Mouse (Mus musculus) intestine, embryonic 16.5 days (tissue): Measurements from ENCODE around the gene Cenpt. TPM values are rescaled to one million over a fixed set of nuclear protein-coding genes. Genes with fewer than 3 reads are reported as not detected.

Experiments
- ATAC-seq: fragments of 200-750 bp; cut with Nextera tagmentation; 2 replicates; pipeline ENCODE4 v1.8.0; 2017; ENCODE audit warnings: moderate TSS enrichment, moderate library complexity
- H3K27ac ChIP-seq: fragments of 300-500 bp; sonication (generic); 2 replicates; pipeline ENCODE4 v1.5.1; 2014; ENCODE audit warnings: mild to moderate bottlenecking, low read length
- H3K27me3 ChIP-seq: fragments of 300-500 bp; sonication (generic); replicated peaks from 2 replicates; pipeline ENCODE4 v1.6.1; 2014; ENCODE audit warnings: low read length, control low read depth, mixed read lengths; ENCODE audit not compliant: control insufficient read depth, insufficient read depth
- H3K36me3 ChIP-seq: fragments of 300-500 bp; sonication (generic); 2 replicates; pipeline ENCODE4 v1.6.1; 2014; ENCODE audit warnings: low read length, control low read depth; ENCODE audit not compliant: control insufficient read depth, insufficient read depth
- H3K4me1 ChIP-seq: fragments of 300-500 bp; sonication (generic); 2 replicates; pipeline ENCODE4 v1.6.1; 2014; ENCODE audit warnings: low read length, control low read depth, mixed read lengths; ENCODE audit not compliant: control insufficient read depth, insufficient read depth
- H3K4me2 ChIP-seq: fragments of 300-500 bp; sonication (generic); 2 replicates; pipeline ENCODE4 v1.6.1; 2014; ENCODE audit warnings: low read depth, low read length, control low read depth
- H3K4me3 ChIP-seq: fragments of 300-500 bp; sonication (generic); 2 replicates; pipeline ENCODE4 v1.5.1; 2014; ENCODE audit warnings: mild to moderate bottlenecking, low read length
- H3K9ac ChIP-seq: fragments of 300-500 bp; sonication (generic); 2 replicates; pipeline ENCODE4 v1.6.1; 2014; ENCODE audit warnings: low read depth, low read length
- H3K9me3 ChIP-seq: fragments of 300-500 bp; sonication (generic); 2 replicates; pipeline ENCODE4 v1.6.1; 2016; ENCODE audit warnings: low read length, control low read depth; ENCODE audit not compliant: control insufficient read depth
- WGBS: fragments of 180-500 bp; shearing (Covaris S2); extraction: QIAGEN DNeasy Blood & Tissue Kit; methylation state at CpG from one replicate; pipeline ENCODE4 v1.1.7; 2014; 5-methylcytosine and 5-hydroxymethylcytosine counted together
- polyA plus RNA-seq: library from polyadenylated mRNA; unstranded; fragments of >200 nt; fragmentation: Nextera tagmentation; extraction: Ambion mirVana; gene quantifications from 2 replicates; pipeline ENCODE4 v1.2.1, GENCODE M21; 2015

Cenpt gene
- 25.5 and 28.9 TPM in 2 replicates for polyA plus RNA-seq

DNA sequence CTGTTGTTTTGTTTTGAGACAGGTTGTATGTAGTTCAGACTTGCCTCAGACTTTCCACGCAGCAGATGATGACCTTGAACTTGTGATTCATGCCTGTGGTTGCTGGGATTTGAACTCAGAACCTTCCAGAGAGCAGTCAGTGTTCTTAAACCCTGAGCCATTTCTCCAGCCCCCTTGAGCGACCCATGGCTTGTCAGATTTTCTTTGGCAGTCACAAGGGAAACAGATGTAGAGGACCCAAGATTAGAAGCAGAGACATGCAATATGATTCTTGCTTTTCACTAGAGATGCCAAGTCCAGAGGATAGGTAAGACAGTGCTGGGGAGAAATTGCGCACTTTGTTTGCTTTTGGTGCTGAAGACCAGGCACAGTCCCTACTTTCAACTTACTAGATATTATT lies at the start of gene Cenpt:
Cenpt (minus strand) TSS at position 101 of the 400 bp plus-strand sequence.
- 89% methylated on average over 3 of the region's 3 CpGs for WGBS
- Histone ChIP-seq H3K4me2 (no peak within 1 kb of the TSS), H3K27ac (no peak within 1 kb of the TSS), H3K4me3 (no peak within 1 kb of the TSS), H3K4me1 (peaks cover 27% of the 10 kb centered on the region), H3K9me3 (no peaks in the 10 kb centered on the region), H3K27me3 (no peaks in the 10 kb centered on the region), H3K9ac (no peak within 1 kb of the TSS), H3K36me3 (peaks cover 6% of the 10 kb centered on the region)
- ATAC-seq: no peak

DNA sequence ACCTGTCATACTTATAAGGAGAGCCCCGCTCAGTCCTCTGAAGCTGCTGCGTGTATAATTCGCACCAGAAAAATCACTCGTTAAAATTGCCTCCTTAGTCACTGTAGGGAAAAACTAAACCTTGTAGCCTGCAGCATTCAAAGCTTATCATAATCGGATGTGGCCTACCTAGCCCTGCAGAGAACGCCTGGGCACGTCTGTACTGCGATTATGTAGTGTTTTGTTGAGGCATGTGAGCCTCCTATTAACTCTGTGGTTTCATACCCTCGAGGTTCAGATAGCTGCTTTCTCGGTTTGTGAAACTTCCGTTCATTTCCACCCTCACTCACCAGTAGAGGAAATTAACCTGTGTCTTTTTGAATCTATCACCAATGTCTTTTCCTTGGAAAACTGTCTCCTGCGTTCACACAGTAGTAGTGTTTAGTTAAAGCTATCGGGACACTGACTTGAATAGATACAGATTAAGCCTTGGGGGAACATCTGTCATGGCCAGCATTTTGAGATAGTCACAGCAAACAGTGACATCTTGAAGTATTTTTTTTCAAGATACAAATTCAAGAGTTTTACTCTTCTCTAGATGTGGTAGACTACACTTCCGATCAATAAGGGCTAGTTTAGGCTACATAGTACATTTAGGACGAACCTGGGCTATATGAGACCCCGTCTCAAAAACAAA lies 48.0 kb upstream of the Cenpt start:
- peak overlapping the region; percentile 89 for H3K27ac ChIP-seq
- H3K36me3 ChIP-seq: no peaks in the 10 kb centered on the region
- H3K4me3 ChIP-seq: peak overlapping the region; percentile 96
- H3K27me3 ChIP-seq: no peaks in the 10 kb centered on the region
- peak; percentile 13; the same call in 1 of the 2 replicates for ATAC-seq
- H3K9me3 ChIP-seq: no peaks in the 10 kb centered on the region
- peaks cover 9% of the 10 kb centered on the region for H3K4me1 ChIP-seq
- H3K4me2 ChIP-seq: peak overlapping the region; percentile 82
- WGBS: 30% methylated on average over 16 of the region's 16 CpGs
- peak overlapping the region; percentile 99 for H3K9ac ChIP-seq

DNA sequence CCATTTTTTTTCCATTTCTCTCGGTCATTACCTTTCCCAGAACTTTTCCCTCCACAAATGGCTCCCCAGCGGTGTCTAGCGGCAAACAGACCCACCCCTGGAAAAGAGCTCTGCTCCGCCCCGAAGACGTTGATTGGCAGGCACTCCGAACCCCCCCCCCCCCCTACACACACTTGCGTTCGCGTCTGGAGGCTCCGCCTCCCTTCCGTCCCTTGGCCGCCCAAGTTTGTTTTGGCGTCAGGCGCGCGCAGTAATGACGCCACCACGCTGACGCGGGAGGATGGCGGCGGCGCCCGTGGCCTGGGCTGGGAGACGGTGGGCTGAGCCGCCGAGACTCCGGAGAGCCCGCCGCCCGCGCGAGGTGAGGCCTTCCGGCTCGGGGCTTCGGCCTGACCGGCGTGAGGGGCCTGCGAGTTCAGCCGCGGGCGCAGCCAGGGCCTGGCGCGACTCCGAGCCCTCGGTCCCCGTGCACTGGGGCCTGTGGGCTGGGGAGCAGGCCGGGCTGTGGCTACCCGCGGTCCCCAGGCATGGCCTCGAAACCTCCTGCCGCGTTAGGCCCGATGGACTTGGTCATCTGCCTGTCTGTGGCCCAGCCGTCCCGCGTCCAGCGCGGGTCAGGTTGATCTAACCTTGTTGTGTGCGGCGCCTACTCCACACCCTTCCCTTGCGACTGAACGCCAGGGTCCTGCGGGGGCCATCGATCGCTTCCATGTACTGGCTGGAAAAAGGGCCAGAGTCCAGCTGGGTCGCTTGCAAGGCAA lies 47.3 kb upstream of the Cenpt start, which contains the start of gene Pskh1:
Pskh1 (plus strand) TSS at position 262 of the 761 bp plus-strand sequence.
- Histone ChIP-seq H3K9ac (peak within 1 kb of the TSS; percentile 99), H3K4me2 (peak within 1 kb of the TSS; percentile 82), H3K4me1 (peaks cover 9% of the 10 kb centered on the region), H3K36me3 (no peaks in the 10 kb centered on the region), H3K27me3 (no peaks in the 10 kb centered on the region), H3K9me3 (no peaks in the 10 kb centered on the region), H3K27ac (peak within 1 kb of the TSS; percentile 89), H3K4me3 (peak within 1 kb of the TSS; percentile 96)
- under 1% methylated on average over 68 of the region's 68 CpGs for WGBS
- ATAC-seq: peak; percentile 94

DNA sequence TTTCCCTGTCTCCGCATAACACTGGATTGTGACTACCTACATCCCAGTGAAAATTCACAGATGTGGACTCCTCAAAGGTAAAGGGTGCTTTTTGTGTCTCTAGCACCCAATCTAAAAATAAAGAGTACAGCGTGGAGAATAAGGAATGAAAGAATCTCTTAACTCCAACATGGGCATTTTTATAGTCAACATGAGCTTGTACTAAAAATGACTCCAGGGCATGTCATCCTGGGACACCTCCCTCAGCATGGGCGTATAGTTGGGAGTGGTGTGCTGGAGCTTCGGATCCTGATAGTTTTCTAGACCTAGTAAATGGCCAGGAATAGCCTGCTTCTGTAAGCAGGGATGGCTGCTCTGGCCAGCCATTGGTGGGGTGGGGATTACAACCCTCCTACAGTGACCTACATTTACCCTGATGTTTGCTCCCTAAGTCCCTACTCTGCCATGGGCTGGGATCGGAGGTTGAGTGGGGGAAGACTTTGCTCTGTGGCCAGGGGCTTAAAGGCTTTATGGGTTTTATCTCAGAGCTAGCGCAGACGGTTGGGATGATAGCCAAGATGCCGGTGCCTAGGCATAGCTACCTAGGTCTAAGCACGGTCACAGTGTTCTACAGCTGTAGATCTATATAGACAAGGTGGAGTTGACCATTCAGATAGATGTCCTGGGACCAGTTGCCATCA lies 44.9 kb upstream of the Cenpt start:
- peaks cover 9% of the 10 kb centered on the region for H3K4me1 ChIP-seq
- H3K9ac ChIP-seq: no peak overlapping the region
- H3K27me3 ChIP-seq: no peaks in the 10 kb centered on the region
- H3K4me3 ChIP-seq: no peak overlapping the region
- H3K9me3 ChIP-seq: no peaks in the 10 kb centered on the region
- H3K36me3 ChIP-seq: no peaks in the 10 kb centered on the region
- WGBS: 77% methylated on average over 9 of the region's 9 CpGs
- ATAC-seq: no peak
- H3K27ac ChIP-seq: no peak overlapping the region
- H3K4me2 ChIP-seq: no peak overlapping the region

DNA sequence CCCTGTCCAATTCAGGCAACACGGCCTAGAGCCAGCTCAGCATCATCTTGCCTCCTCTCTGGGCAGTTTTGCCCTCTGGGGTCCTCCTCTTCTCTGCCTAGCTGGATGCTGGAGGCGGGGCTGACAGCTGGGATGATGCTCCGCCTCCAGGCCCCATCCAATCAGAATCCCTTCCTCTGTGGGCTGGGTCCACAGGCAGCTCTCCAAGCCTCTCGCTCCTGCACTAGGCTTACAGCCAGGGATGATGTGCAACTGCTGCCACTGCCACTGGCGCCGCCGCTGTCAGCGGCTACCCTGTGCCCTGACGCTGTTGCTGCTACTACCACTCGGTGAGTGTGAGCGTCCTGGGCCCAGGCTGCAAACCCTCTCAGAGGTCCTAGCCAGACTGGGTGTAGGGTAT lies 40.3 kb upstream of the Cenpt start, which contains the start of gene Nrn1l:
Nrn1l (plus strand) TSS at position 229 of the 400 bp plus-strand sequence.
- 11% methylated on average over 11 of the region's 11 CpGs for WGBS
- Histone ChIP-seq H3K4me3 (no peak within 1 kb of the TSS), H3K9ac (peak within 1 kb of the TSS; percentile 9; the same call in 1 of the 2 replicates), H3K27ac (no peak within 1 kb of the TSS), H3K27me3 (no peaks in the 10 kb centered on the region), H3K36me3 (peaks cover 17% of the 10 kb centered on the region), H3K4me1 (no peaks in the 10 kb centered on the region), H3K9me3 (no peaks in the 10 kb centered on the region), H3K4me2 (0 out of 2 replicates have a peak within 1 kb of the TSS, but pooled peaks have one; percentile 10)
- peak; percentile 83 for ATAC-seq

DNA sequence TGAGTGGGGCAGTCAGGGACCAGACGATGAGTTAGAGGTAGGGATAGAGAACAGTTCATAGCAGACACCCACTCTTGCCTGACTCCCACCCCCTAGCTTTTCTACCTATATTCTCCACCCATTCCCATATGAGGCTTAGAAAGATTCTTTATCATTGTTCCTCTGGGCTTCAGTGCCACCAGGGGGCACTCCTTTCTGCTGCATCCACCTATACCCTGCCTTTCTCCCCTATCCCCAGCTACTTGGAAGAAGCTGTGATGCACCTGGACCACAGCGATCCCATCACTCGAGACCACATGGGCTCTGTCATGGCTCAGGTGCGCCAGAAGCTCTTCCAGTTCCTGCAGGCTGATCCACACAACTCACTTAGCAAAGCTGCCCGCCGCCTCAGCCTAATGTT lies 39.4 kb upstream of the Cenpt start:
- H3K36me3 ChIP-seq: peaks cover 26% of the 10 kb centered on the region
- WGBS: 82% methylated on average over 6 of the region's 6 CpGs
- no peaks in the 10 kb centered on the region for H3K27me3 ChIP-seq
- no peak overlapping the region for H3K4me2 ChIP-seq
- no peak overlapping the region for H3K27ac ChIP-seq
- ATAC-seq: no peak
- H3K9me3 ChIP-seq: no peaks in the 10 kb centered on the region
- no peak overlapping the region for H3K4me3 ChIP-seq
- no peak overlapping the region for H3K9ac ChIP-seq
- H3K4me1 ChIP-seq: no peaks in the 10 kb centered on the region

DNA sequence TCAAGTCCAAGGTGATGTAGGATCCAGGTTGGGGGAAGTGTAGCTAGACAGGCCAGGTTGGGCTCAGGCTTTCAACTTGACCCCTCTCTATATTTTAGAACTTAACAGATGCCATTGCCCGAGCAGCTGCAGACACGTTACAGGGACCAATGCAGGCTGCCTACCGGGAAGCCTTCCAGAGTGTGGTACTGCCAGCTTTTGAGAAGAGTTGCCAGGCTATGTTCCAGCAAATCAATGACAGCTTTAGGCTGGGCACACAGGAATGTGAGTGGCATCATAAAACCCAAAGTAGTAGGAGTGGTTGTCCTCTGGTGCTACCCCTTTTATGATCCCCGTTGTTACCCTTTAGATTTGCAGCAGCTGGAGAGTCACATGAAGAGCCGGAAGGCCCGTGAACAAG lies 37.8 kb upstream of the Cenpt start:
- no peak overlapping the region for H3K9ac ChIP-seq
- no peaks in the 10 kb centered on the region for H3K4me1 ChIP-seq
- peaks cover 37% of the 10 kb centered on the region for H3K36me3 ChIP-seq
- H3K4me2 ChIP-seq: no peak overlapping the region
- H3K27me3 ChIP-seq: no peaks in the 10 kb centered on the region
- no peak for ATAC-seq
- H3K9me3 ChIP-seq: no peaks in the 10 kb centered on the region
- H3K4me3 ChIP-seq: no peak overlapping the region
- H3K27ac ChIP-seq: no peak overlapping the region
- WGBS: 92% methylated on average over 6 of the region's 6 CpGs

DNA sequence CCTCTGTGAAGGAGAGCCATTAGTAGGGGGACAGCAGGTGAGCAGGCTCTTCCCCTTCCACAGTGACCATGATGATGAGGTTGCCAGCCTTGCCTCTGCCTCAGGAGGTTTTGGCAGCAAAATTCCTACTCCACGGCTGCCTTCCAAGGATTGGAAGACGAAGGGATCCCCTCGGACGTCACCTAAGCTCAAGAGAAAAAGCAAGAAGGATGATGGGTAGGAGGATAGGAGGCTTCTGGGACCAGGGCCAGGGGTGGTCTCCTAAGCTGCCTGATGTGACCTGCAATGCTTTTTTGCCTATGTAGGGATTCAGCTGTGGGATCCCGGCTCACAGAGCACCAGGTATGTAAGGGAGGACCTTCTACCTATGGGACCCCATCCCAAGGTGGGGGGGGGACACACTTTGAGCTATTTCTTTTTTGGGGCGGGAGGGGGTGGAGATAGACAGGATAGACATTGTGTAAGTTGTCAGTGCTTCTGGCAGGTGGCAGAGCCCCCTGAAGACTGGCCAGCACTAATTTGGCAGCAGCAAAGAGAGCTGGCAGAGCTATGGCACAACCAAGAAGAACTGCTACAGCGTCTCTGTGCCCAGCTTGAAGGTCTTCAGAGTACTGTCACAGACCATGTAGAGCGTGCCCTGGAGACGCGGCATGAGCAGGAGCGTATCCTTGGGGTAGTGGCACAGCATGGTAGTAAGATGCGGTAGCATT lies 36.8 kb upstream of the Cenpt start:
- WGBS: 92% methylated on average over 12 of the region's 12 CpGs
- no peak overlapping the region for H3K27ac ChIP-seq
- H3K4me2 ChIP-seq: no peak overlapping the region
- H3K4me3 ChIP-seq: no peak overlapping the region
- H3K27me3 ChIP-seq: no peaks in the 10 kb centered on the region
- no peaks in the 10 kb centered on the region for H3K4me1 ChIP-seq
- H3K9ac ChIP-seq: no peak overlapping the region
- peaks cover 42% of the 10 kb centered on the region for H3K36me3 ChIP-seq
- ATAC-seq: no peak
- no peaks in the 10 kb centered on the region for H3K9me3 ChIP-seq
